Mouse (Mus musculus): Measurements from ENCODE around the gene Hoxa7. TPM values are rescaled to one million over a fixed set of nuclear protein-coding genes. Genes with fewer than 3 reads are reported as not detected.

The Hoxa7 gene
- total and polyA plus RNA-seq, 3 experiments = 15.3 to 30.3 (median 21.3) TPM

DNA sequence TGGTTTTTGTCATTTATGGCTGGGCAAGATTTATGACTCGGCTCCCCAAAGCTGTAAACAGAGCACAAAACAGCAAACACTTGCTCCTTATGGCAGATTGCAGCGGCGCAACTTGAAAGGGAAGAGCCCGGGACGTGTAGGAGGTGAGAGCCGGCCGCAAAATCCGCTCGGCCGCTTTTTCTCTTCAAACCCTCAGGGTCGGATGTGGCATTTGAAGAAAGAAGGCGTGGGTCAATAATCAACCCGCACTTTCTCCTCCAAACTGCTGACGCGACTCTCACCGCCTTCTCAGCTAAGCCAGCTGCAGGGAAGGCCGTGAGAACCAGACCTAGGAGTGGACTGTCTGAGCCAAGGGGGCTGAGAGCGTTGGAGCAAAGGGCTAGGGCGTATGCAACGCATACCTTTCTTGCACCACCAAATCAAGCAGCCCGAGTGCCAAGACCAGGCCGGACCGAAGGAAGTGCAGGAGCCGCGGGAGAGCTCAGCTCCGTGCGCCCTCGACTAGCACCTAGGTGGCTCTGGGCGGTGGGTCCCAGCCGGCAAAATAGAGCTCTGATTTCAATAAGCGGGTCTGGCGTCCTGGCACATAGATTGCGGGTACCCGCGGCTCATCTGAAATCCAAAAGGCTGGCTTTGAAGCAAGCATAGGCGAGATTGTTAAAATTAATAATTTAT lies 44.5 kb downstream of the Hoxa7 start, which contains the start of gene 5730596B20Rik:
TSS of gene 5730596B20Rik (plus strand) at position 438 of the 675 bp plus-strand sequence.
- DNase-seq = peak; percentile 33

DNA sequence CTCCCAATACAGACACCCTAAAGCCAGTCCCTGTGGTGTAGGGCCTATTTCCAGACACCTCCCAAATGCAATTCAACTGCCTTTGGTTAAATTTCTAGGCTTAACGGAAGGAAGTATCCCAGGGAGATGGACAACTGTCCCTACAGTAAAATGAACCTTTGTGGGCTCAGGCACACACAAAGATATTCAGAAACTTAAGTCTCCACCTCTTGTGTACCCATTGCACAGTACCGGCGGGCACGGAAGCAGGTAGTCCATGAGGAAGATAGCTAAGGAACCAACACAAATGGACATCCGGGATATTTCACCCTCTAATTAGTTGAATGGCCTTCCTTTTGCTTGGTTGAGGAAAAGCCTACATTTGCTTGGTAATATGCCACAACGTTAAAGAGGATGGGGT lies 45.3 kb downstream of the Hoxa7 start:
- peak; percentile 15 for DNase-seq

DNA sequence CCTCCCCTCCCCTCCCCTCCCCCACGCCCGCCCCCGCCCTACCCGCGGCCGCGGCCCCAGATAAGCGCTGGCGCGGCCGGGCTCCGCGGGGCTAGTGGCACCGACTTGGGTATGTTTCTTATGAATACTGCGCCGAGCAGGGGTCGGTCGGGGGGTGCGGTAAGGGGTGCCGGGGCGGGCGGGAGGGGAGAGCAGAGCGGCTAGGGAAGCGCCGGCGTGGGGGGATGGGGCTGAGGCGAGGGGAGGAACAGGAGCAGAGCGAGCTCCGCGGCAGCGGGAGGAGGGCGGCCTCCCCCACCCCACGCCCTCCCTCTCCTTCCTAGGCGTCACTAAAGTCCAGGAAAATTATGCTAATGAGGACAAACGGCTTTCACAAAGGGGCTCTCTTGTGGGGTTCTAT lies 45.8 kb downstream of the Hoxa7 start:
- peak; percentile 60 for DNase-seq

DNA sequence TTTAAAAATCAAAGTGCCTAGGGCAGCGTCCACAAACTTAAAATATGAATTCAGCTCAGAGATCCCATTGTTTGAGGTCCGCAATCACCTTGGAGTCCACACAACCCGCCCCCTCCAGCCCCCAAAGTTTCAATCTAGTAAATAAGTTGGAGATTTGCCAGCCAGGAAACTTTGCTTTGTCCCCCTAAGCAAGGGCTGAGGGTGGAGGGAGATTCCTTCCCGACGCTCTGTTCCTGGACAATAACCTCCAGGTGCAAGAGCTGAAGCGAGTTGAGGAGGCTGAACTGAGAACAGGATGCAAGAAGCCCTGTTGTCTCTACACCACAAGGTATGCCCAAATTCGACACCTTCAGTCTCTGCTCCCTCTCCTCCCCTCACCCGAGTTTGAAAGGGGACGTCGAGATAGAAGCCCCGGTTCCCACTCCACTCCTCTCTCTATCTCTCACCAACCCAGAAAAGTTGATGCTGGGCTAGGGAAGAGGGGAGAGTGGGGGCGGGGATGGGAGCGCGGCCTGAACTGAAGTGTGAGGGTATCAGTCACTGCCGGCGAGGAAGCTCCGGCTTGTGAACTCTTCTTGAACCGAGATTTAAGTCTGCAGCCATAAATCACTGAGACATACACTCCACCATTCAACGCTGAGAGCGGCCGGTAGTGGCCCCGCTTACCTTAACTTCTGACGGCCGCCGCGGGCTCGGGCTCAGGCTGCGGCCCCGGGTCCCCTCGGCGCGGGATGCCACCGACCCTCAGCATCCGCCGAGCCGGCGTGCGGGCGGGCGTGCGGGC lies 46.5 kb downstream of the Hoxa7 start:
- peak; percentile 67 for DNase-seq

DNA sequence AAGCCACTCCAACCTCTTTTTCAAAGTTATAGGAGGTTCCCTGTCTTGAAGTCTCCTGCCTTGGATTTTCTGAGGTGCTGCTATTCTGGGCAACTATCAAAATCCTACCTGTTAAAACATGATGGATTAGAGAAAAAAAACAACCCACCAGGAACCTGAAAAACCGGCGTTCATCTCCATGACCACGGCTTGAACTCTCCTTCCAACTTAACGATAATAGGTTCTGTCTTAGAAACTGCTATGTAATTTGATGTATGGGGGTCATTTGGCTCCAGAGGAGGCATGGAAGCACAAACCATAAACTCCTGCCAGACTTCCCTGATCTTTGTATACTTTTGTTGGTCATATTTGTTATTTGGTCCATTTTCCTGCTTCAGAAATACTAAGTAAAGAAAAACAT lies 48.0 kb downstream of the Hoxa7 start:
- DNase-seq = no peak

DNA sequence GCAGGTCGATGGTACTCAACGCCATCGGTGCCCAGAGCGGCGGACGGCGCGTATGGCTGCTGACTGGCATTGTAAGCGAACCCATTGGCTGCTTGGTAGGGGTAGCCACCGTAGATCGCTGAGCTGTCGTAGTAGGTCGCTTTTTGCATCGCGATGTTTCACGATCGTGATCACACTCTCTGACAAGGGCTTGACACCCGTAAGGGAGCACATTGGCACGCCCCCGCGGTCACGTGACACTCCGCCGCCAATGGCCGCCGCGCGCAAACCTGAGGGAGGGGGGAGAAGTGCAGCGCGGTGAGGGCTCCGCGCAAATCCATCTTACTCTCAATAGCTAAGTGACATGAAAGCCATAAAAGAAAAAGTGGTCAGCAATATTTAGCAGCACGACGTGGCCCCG lies 49.2 kb downstream of the Hoxa7 start:
- DNase-seq = peak; percentile 94

DNA sequence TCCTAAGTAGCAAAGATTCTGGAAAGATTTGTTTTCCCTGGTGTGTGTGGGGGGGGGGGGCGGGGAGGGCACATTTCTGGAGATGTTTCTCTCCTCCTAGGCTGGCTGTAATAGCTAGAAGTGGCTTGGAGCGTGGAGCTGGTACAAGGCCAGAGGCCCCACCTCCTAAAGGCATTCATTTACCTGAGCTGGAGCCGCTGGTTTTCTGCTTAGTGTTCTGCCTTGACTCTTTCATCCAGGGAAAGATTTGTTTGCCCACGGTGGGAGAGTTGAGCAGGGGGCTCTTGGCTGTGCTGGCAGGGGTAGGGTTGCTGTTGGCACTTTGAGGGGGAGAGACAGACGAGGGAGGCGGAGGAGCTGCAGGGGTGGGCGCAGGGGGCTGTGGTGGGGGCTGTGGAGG lies 49.7 kb downstream of the Hoxa7 start:
- no peak for DNase-seq

DNA sequence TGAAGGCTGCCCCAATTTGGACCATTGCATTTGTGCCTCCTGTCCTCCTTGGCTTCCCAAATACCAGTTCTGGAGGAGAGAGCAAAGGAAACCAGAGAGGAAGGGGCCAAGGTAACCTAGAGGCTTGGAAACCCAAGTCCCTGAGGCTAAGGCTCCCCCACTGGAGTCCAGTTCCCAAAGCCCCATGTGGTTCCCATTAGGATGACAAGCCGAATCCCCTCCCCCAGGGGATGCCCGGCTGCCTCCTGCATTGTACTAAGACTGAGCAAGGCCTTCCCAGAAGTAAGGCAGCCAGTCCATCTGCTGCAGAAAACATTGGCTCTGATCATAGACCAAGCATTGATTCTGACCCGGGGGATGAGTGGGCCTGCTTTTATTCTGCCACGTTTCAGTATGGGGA lies 50.3 kb downstream of the Hoxa7 start:
- no peak for DNase-seq

DNA sequence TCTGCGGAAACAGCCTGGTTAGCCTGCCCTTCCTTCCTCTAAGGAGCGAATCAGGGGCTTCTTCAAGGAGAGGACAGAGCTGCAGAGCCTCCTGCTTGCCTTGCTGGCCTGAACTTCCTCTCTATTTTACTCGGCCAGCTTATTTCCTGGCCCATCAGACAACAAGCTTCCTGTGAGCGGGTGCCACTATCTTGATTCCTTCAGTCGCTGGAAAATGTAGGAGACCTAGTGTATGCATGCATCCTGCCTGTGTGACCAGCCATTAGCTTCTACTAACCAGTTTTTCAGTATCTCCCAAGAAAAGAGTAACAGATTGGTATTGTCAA lies 50.8 kb downstream of the Hoxa7 start:
- no peak for DNase-seq

DNA sequence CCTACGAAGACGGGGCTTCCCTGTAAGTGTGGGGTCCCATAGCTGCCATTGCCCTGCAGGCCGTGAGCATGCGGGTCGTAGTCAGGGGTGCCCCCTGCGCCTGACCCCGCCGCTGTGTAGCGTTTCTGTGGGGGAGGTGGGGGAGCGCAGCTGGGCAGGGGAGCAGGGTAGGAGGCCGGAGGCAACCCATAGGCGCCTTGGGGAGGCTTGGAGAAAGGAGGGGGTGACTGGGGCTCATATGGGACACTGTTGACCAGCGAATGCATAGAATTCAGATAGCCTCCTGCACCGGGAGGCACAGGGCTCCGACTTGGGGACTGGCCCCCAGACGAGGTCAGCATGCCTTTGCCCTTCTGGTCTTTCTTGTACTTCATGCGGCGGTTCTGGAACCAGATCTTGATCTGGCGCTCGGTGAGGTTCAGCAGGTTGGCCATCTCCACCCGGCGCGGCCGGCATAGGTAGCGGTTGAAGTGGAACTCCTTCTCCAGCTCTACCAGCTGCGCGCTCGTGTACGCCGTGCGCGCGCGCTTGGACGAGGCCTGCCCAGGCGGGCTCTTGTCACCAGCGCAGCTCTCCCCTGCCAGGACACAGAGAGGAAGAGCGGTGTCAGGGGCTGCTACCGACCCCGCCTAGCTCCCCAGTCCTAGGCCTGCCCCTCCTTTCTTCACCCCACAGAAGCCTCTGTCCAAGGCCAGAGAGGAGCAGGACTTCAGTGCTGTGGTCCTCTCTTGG lies 51.3 kb downstream of the Hoxa7 start:
- DNase-seq = peak; percentile 68

DNA sequence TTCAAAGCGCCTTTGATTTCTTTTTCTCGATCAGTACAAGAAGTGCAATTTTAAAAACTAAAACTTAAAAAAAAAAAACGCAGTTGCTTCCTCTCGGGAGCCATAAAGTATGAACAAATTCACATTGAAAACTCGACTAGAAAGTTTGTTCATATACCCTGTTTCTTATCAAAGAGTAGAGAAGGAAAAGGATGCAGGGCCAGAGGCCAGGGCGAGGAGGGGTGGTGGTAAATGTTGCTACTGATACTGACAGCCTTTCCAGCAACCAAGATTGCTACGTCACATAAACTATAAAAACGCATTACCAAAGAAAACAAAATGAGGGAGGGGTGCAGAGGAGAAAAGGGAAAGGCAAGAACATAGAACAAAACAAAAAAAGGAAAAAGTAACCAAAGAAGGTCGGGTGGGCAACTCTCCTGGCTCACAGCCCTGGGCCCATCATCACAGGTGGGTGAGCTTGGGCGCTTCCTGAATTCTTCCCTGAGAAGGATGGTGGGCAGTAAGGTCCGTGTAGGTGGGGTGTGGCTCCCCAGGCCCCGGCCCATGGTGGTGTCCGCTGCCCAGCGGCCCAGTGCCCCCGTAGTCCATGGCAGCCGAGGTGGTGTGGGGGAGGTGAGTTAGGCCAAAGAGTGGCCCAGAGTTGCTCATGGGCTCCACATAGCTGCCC lies 52.0 kb downstream of the Hoxa7 start:
- DNase-seq = no peak

DNA sequence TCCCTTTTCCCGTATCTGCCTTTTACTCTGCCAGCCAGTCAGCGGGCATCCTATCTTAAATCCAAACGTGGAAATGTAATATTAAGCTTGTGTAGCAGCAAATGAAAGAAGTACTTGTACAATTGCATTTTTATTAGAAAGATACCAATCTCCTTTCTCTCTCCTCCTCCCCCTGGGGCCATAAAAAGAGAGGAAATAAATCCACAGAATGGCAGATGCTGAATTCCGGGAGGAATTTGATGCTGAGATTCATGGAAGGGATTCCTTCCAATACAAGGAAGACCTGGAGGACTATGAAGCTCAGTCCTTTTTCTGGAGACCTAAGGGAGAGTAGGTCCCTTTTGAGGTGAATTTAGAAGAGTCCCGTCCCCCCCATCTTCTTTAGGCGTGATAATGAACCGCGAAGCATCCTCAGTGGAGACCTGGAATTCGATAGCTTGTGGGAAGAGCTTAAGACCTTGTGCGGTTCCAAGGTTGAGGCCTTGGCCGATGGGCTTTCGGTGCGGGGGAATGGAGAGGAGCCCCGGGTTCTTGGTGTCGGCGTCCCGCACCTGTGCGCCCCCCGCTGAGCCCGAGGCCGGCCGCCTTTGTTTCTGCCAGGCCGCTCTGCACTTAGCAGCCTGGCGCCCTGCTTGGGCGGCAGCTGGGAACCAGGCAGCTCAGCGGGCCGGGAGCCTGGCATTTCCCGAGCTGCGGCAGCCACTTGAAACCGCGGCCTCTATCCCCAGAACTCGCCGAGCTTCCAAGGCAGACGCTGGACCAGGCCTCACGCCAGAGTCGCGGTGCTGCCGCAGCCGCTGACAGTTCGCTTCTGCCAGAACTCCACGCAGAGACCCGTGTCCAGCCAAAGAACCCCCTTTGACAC lies 53.2 kb downstream of the Hoxa7 start:
- DNase-seq = peak; percentile 59

DNA sequence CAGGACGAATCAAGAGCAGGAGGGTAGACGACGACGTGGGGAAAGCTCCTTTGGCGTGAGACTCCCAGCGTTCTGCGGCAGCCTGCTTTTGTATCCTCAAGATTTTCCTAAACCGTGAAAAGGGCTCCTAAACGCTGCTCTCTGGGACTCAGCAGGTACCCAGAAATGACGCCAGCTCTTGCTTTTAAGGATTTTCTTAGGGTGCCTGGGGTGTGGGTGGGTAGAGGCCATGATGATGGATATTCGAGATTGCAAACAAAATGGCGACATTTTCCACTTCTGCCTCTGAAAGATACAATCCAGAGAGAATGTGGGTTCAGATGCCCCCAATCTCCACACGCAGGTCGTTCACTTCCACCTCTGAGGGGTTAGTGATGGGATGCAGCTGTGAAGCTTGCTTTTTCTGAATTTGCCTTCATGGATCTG lies 53.9 kb downstream of the Hoxa7 start:
- DNase-seq = no peak

DNA sequence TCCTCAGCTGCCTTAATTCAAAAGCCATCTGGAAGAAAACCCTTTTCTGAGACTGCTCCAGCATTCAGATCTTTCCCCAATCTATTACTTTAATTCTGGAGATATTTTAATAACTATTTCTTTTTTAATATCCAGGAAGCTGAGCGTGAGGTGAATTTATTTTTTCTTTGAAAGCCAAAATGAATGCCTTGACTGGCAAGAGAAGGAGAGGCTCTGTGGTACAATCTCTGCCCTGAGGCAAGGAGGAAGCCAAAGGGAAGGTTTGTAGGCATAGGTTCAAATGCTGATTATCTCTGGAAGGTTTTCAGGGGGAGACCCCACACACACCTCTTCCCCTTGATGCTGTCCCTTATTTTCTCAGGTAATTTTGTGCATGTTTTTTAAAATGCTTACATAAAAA lies 54.5 kb downstream of the Hoxa7 start:
- no peak for DNase-seq

DNA sequence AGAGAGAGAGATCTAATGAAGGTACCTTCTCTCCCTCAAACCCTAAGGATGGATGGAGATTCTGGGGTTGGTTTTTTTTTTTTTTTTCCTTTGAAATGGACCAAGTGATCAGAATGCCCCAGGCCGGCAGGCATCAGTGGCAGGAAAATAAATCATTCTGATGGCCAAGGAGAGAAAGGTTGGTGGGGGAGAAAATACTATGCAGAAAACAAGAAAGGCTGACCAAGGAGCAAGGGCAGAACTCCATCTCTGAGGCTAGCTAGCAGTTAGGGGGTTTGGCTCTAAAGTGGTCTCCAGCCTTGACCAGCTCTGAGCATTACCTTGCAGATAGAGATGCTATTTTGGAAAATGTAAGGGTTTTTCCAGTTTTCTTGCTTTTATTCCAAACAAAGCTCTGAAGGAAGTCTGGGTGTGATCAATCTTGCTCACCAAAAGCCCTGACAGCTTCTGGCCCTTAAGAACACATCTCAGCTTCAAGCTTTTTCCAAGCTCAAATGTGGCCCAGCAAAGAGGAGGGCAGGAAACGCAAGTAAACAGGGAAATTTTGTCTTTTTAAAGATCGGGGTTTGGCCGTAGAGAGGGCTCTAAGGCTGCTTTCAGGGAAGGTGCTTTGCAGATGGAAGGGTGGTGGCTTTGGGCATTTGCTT lies 55.1 kb downstream of the Hoxa7 start:
- DNase-seq = peak; percentile 27

DNA sequence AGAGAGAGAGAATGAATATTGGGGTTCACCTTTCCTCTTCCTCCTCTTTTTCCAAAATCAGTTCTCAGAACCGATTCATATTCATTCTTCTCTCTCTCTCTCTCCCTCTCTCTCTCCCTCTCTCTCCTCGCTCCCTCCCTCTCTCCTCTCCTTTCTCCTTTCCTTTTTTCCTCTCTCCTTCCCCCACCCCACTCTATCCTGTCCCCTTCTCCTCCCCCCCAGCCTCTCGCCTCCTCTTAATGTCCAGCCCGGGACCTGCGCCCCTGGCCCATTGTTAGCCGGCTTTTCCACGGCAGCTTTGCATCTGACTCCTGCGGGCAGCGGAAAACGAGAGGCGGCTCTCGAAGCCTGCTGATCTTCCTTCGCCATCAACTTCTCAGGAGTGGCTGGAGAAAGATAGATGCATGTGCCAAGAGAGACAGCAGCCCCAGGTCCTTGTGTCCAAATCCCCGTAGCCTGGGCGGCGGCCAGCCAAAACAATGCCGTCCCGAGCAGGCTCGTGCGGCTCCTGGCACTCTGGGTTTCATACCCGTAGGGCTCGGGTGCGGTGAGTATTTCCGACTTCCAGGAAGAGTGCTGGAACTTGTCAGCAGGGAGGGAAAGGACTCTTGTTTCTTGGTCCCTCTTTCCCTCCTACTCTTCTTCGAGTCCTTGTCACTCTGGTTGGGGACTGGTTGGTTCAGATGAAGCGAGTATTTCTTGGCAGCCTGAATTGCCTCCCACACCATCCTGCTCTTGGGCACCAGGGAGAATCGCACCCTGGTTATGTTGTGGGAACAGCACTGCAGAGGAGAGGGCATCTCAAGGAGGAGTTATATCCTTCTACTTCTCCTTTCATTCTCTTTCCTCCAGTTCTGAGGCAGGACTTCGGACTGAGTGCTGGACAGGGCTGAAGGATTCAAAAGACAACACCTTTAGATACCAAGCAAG lies 55.9 kb downstream of the Hoxa7 start:
- DNase-seq = peak; percentile 71

DNA sequence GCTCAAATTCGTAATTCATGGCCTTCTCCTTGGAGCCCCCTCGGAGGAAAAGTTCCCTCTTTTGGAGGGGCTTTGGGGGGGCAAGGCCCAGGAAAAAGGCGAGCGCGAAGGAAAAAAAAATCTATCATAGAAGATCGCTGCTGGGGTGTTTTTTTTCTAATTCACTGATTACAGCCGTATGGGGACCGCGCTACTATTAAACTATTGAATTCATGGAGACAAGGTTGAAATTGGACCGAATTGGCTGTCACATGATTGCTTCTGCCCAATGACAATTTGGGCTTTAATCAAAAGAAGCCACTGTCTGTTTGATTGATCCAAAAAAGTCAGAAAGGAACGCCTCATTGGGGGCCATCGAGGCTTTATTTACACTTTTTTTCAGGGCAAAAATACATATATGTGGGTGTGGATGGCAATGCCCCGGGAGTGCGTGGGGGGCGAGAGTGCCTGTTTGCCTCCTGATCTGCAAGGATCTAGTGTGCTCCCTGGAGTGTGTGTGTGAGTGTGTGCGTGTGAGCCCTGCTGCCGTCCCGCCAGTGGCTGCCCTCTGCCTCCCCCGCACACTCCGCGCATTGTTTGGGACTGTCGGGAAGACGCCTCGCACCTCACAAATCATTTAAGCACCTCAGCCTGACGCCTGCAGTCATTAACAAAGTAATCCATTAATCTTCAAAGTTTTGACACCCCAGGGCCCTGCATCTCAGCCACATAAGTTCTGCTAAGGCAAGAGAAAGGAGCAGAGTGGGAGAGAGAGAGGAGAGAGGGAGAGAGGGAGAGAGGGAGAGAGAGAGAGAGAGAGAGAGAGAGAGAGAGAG lies 56.8 kb downstream of the Hoxa7 start, which contains the start of gene Hoxa2:
TSS of gene Hoxa2 (minus strand) at position 206 of the 815 bp plus-strand sequence.
- DNase-seq = peak; percentile 69
